Mouse (Mus musculus) CH12.LX (cell line): ENCODE measurements around the gene Rad23a. TPM values are rescaled to one million over a fixed set of nuclear protein-coding genes. Genes with fewer than 3 reads are reported as not detected.

Source experiments
- DNase-seq: peaks from one replicate; pipeline ENCODE4 v3.0.0-alpha.2; 2013; ENCODE audit errors: extremely low read depth
- H3K27ac ChIP-seq: 2 replicates; pipeline ENCODE4 v1.5.1; 2012; ENCODE audit warnings: low read depth, mild to moderate bottlenecking, control low read depth, moderate library complexity; ENCODE audit not compliant: insufficient read depth
- H3K27me3 ChIP-seq: replicated peaks from 2 replicates; pipeline ENCODE3; 2012; ENCODE audit warnings: inconsistent platforms
- H3K36me3 ChIP-seq, 2 experiments: replicated peaks in 1 of 2; 2 replicates each; pipeline versions ENCODE3 to v1.6.1; 2012; ENCODE audit warnings: inconsistent platforms in 1 of 2, low read length in 1 of 2, mild to moderate bottlenecking in 1 of 2, mixed read lengths in 1 of 2, moderate library complexity in 1 of 2; ENCODE audit not compliant: control insufficient read depth in 1 of 2, insufficient read depth in 1 of 2
- H3K4me1 ChIP-seq, 2 experiments: 2 replicates each; pipeline ENCODE4 v1.6.1; 2012; ENCODE audit warnings: inconsistent platforms in 1 of 2, moderate library complexity in 1 of 2; ENCODE audit not compliant: insufficient read depth in 2 of 2, control insufficient read depth in 1 of 2
- H3K4me2 ChIP-seq: 2 replicates; pipeline ENCODE4 v1.6.1; 2012; ENCODE audit warnings: low read depth, mild to moderate bottlenecking, control low read depth; ENCODE audit not compliant: poor library complexity, insufficient read depth, severe bottlenecking
- H3K4me3 ChIP-seq, 3 experiments: fragments of 150-350 bp in 1 of 3; sonication (generic) in 1 of 3; replicated peaks in 1 of 3; 2 replicates each; pipeline versions ENCODE3 to v1.5.1; 2011 to 2012; ENCODE audit warnings: low read depth in 2 of 3, low read length in 2 of 3, mild to moderate bottlenecking in 2 of 3, moderate library complexity in 2 of 3, control low read depth in 1 of 3, improper control_type of control experiment in 1 of 3, inconsistent platforms in 1 of 3, mixed read lengths in 1 of 3; ENCODE audit not compliant: poor library complexity in 1 of 3
- H3K79me2 ChIP-seq: replicated peaks from 2 replicates; pipeline ENCODE4 v1.6.1; 2012; ENCODE audit warnings: mild to moderate bottlenecking, moderate library complexity; ENCODE audit not compliant: control insufficient read depth, poor library complexity, insufficient read depth, severe bottlenecking; ENCODE audit errors: extremely low read depth
- H3K9ac ChIP-seq: 2 replicates; pipeline ENCODE4 v1.6.1; 2012; ENCODE audit warnings: low read depth, mild to moderate bottlenecking, control low read depth, moderate library complexity; ENCODE audit not compliant: insufficient read depth
- H3K9me3 ChIP-seq: replicated peaks from 2 replicates; pipeline ENCODE3; 2012; ENCODE audit warnings: low read length, inconsistent platforms, mixed read lengths
- CHD1 ChIP-seq: IDR thresholded peaks from 2 replicates; pipeline ENCODE4 v1.6.1; 2012; ENCODE audit warnings: low read depth, low read length, improper control_type of control experiment, inconsistent platforms
- CTCF ChIP-seq, 2 experiments: IDR thresholded peaks in 1 of 2; conservative IDR thresholded peaks in 1 of 2; 2 replicates each; pipeline ENCODE4 v1.5.1; 2011 to 2012; ENCODE audit warnings: low read depth in 2 of 2, low read length in 2 of 2, improper control_type of control experiment in 1 of 2, inconsistent platforms in 1 of 2, mild to moderate bottlenecking in 1 of 2, moderate library complexity in 1 of 2
- E2F4 ChIP-seq: IDR thresholded peaks from 2 replicates; pipeline ENCODE4 v1.6.1; 2011; ENCODE audit warnings: low read depth, low read length, improper control_type of control experiment; ENCODE audit not compliant: insufficient replicate concordance
- ETS1 ChIP-seq: conservative IDR thresholded peaks from 2 replicates; pipeline ENCODE4 v1.6.1; 2012; ENCODE audit warnings: low read depth, mild to moderate bottlenecking, inconsistent platforms, low read length, improper control_type of control experiment, moderate library complexity
- GABPA ChIP-seq: IDR thresholded peaks from 2 replicates; pipeline ENCODE4 v1.6.1; 2012; ENCODE audit warnings: low read depth, low read length, improper control_type of control experiment, inconsistent platforms; ENCODE audit not compliant: insufficient replicate concordance
- HCFC1 ChIP-seq: IDR thresholded peaks from 2 replicates; pipeline ENCODE4 v1.6.1; 2012; ENCODE audit warnings: low read depth, mild to moderate bottlenecking, inconsistent platforms, low read length, improper control_type of control experiment
- IRF4 ChIP-seq: IDR thresholded peaks from 2 replicates; pipeline ENCODE4 v1.6.1; 2014; ENCODE audit warnings: low read depth, mild to moderate bottlenecking, inconsistent platforms, low read length, improper control_type of control experiment
- MAFK ChIP-seq: IDR thresholded peaks from 2 replicates; pipeline ENCODE4 v1.6.1; 2011; ENCODE audit warnings: low read length, improper control_type of control experiment; ENCODE audit not compliant: insufficient replicate concordance
- NRF1 ChIP-seq: IDR thresholded peaks from 2 replicates; pipeline ENCODE4 v1.6.1; 2014; ENCODE audit warnings: low read depth, mild to moderate bottlenecking, inconsistent platforms, low read length, improper control_type of control experiment, moderate library complexity
- PAX5 ChIP-seq: IDR thresholded peaks from 2 replicates; pipeline ENCODE4 v1.6.1; 2012; ENCODE audit warnings: low read length, inconsistent platforms, mixed read lengths
- RAD21 ChIP-seq: IDR thresholded peaks from 2 replicates; pipeline ENCODE4 v1.6.1; 2011; ENCODE audit warnings: low read depth, mild to moderate bottlenecking, low read length, improper control_type of control experiment, moderate library complexity
- RCOR1 ChIP-seq: conservative IDR thresholded peaks from 2 replicates; pipeline ENCODE4 v1.6.1; 2012; ENCODE audit warnings: low read depth, mild to moderate bottlenecking, inconsistent platforms, low read length, improper control_type of control experiment
- SMC3 ChIP-seq: IDR thresholded peaks from 2 replicates; pipeline ENCODE4 v1.6.1; 2011; ENCODE audit warnings: low read depth, low read length, improper control_type of control experiment
- TCF12 ChIP-seq: IDR thresholded peaks from 2 replicates; pipeline ENCODE4 v1.6.1; 2014; ENCODE audit warnings: low read depth, mild to moderate bottlenecking, inconsistent platforms, low read length, improper control_type of control experiment
- ZC3H11A ChIP-seq: IDR thresholded peaks from 2 replicates; pipeline ENCODE4 v1.6.1; 2012; ENCODE audit warnings: low read depth, mild to moderate bottlenecking, inconsistent platforms, low read length, improper control_type of control experiment
- ZKSCAN1 ChIP-seq: IDR thresholded peaks from 2 replicates; pipeline ENCODE4 v1.6.1; 2012; ENCODE audit warnings: low read depth, inconsistent platforms, low read length, improper control_type of control experiment, borderline replicate concordance
- dilution Hi-C: fragments of 300-500 bp; cut with MboI; formaldehyde crosslinking; loops from 2 replicates; pipeline ENCODE4 v1.14.3; 2020; ENCODE audit warnings: low sequenced_read_pairs; ENCODE audit not compliant: extremely low pct_unique_long_range_greater_than_20kb, extremely low pct_ligation_motif_present
- in situ Hi-C: fragments of 300-500 bp; cut with MboI; formaldehyde crosslinking; loops from 3 replicates; pipeline ENCODE4 v1.14.3; 2019; ENCODE audit warnings: low sequenced_read_pairs, low pct_ligation_motif_present, low pct_unique_long_range_greater_than_20kb, mixed read lengths
- polyA plus RNA-seq: library from polyadenylated mRNA; unstranded; fragments of >175 nt; gene quantifications from 2 replicates; pipeline ENCODE4 v1.2.1, GENCODE M21; 2012; ENCODE audit warnings: low read depth; ENCODE audit not compliant: insufficient read length
- total RNA-seq, 2 experiments: library from RNA; depleted of rRNA; stranded (reverse); fragments of 300-350 nt in 1 of 2; fragments of >200 nt in 1 of 2; gene quantifications; 2 replicates each; pipeline ENCODE4 v1.2.3; 2012 to 2014

Gene Rad23a
- total and polyA plus RNA-seq, 3 experiments: 66.5 to 135 (median 115) TPM

DNA sequence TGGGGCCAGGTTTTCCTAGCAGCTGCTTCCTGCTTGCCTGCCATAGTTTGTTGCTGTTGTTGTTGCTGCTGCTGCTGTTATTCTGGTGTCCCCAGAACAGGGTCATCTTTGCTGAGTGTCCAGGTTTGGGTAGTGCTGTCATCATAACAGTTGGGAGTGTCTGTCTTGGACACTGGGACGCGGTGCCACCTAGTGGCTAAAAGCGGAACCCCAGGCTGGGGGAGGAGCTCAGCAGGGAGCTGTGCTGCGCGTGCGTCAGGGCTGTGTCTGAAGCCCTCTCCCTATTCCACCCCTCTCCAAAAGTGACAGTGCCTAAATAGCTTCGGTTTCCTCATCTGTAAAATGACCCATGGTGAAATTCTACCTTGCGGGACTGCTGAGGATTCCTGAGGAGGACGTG, 24.9 kb downstream of the Rad23a start:
- DNase-seq: peak; percentile 84

DNA sequence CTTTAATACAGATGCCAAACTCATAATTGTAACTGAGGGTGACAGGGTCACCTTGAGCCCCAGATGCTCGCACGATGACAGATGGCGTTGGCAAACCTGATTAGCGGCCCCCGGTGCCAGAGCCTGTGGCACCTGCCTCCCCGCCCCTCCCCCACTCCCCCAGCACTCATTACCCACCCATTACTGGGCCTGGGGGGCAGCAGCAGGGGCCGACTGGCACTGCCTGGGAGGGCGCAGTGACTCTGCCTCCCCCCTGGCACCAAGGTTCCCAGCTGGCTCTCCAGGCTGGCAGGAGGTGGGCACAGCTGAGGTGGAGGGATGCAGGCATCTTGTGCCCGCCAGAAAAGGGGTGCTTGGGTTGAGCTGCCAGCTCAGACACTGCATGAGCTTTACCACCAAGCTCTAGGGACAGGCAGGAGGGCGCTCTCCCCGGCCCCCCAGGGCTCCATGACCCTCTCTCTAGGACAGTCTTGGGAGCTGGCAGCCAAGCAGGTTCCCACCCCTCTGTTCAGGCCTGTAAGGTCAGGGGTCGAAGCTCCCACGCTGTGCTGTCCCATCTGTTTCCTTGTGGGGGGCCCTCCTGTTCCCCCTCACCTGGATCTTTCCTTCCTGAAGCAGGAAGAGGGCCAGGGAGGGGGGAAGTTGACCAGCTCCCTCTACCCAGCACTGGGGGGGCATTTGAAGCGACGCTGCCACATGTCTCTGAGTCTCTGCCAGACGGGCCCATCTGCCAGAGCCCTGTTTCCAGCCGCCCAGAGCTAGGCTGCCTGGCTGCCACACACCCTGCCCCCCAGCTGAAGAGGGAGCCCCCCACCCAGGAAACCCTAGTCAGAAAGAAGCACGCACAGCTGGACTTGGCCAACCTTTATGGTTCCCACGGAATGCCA, 25.7 kb downstream of the Rad23a start:
- DNase-seq: no peak
- Histone ChIP-seq H3K9ac (no peak overlapping the region), H3K9me3 (no peaks in the 10 kb centered on the region), H3K4me1 (peaks cover 2 to 12% of the 10 kb centered on the region in 2 experiments; a peak in 2 of 4 replicates), H3K4me2 (no peak overlapping the region), H3K79me2 (no peaks in the 10 kb centered on the region), H3K36me3 (no peaks in the 10 kb centered on the region), H3K4me3 (no peak overlapping the region), H3K27ac (no peak overlapping the region), H3K27me3 (peaks cover 17% of the 10 kb centered on the region)
- TF ChIP-seq ETS1 (no peak), HCFC1 (no peak), ZKSCAN1 (no peak), SMC3 (no peak), CTCF (conservative IDR thresholded peaks at IDR 0.05 in 1 of 2, IDR thresholded peaks at IDR 0.05 in 1 of 2; ENCODE audit: low read depth in 2 of 2, low read length in 2 of 2) (no peak), MAFK (no peak), GABPA (no peak), PAX5 (no peak)
- in situ Hi-C loops (loop anchor here (5.0 to 10.0 kb wide), 2 partner anchors 100 to 237 kb away; no protein-coding TSS in a partner anchor), dilution Hi-C loops (no loop called here)

More for the DNA sequence above, 24.9 kb downstream of the Rad23a start:
- Histone ChIP-seq H3K9me3 (no peaks in the 10 kb centered on the region), H3K79me2 (no peaks in the 10 kb centered on the region), H3K9ac (no peak overlapping the region), H3K27ac (no peak overlapping the region), H3K27me3 (peaks cover 15% of the 10 kb centered on the region), H3K4me2 (no peak overlapping the region), H3K36me3 (no peaks in the 10 kb centered on the region), H3K4me3 (no peak overlapping the region), H3K4me1 (peaks cover 2 to 11% of the 10 kb centered on the region in 2 experiments; a peak in 2 of 4 replicates)
- in situ Hi-C loops (loop anchor here (10.0 kb wide), 1 partner anchor 101 kb away; no protein-coding TSS in a partner anchor), dilution Hi-C loops (no loop called here)
- TF ChIP-seq E2F4 (no peak), TCF12 (0 out of 2 replicates have a peak, but pooled peaks have one; percentile 25), RAD21 (peak; percentile 67), ZKSCAN1 (no peak), RCOR1 (no peak), ETS1 (no peak), CHD1 (no peak), CTCF (conservative IDR thresholded peaks at IDR 0.05 in 1 of 2, IDR thresholded peaks at IDR 0.05 in 1 of 2; ENCODE audit: low read depth in 2 of 2, low read length in 2 of 2) (peak; percentile 95), SMC3 (peak; percentile 76), ZC3H11A (no peak), IRF4 (peak; percentile 40; the same call in 1 of the 2 replicates), NRF1 (peak; percentile 95)
